Mouse (Mus musculus): Measurements from ENCODE around the gene Opcml. TPM values are rescaled to one million over a fixed set of nuclear protein-coding genes. Genes with fewer than 3 reads are reported as not detected.

The Opcml gene
- polyA plus RNA-seq, 1 experiment, result not detected

GRCm38 (mm10) chr9:28285016-28285415 is 494.4 kb downstream of the Opcml start:
- H3K4me3 ChIP-seq, result no peak overlapping the region
- no peaks in the 10 kb centered on the region for H3K79me2 ChIP-seq (ENCODE audit: control insufficient read depth, insufficient read depth)
- H3K27me3 ChIP-seq (ENCODE audit: control insufficient read depth, insufficient read depth, insufficient read length), result no peaks in the 10 kb centered on the region
- H3K4me2 ChIP-seq (ENCODE audit: low read depth), result no peak overlapping the region
- no peak overlapping the region for H3ac ChIP-seq (ENCODE audit: control insufficient read depth, insufficient read length)
- H3K36me3 ChIP-seq (ENCODE audit: control insufficient read depth, insufficient read depth), result no peaks in the 10 kb centered on the region
- TF ChIP-seq SRF (IDR thresholded peaks at IDR 0.05; ENCODE audit: control insufficient read depth, insufficient read length, low read depth) (no peak), USF1 (IDR thresholded peaks at IDR 0.05; ENCODE audit: low read depth) (no peak), REST (IDR thresholded peaks at IDR 0.05; ENCODE audit: insufficient read depth, insufficient read length) (no peak), E2F4 (IDR thresholded peaks at IDR 0.05; ENCODE audit: insufficient read depth) (no peak), TCF3 (IDR thresholded peaks at IDR 0.05; ENCODE audit: insufficient read length, low read depth) (no peak), MAX (IDR thresholded peaks at IDR 0.05; ENCODE audit: low read depth) (no peak)

GRCm38 (mm10) chr9:28286384-28286783 is 495.8 kb downstream of the Opcml start:
- no peaks in the 10 kb centered on the region for H3K36me3 ChIP-seq (ENCODE audit: control insufficient read depth, insufficient read depth)
- no peak overlapping the region for H3K4me2 ChIP-seq (ENCODE audit: low read depth)
- H3K27me3 ChIP-seq (ENCODE audit: control insufficient read depth, insufficient read depth, insufficient read length), result no peaks in the 10 kb centered on the region
- no peaks in the 10 kb centered on the region for H3K79me2 ChIP-seq (ENCODE audit: control insufficient read depth, insufficient read depth)
- H3K4me3 ChIP-seq, result no peak overlapping the region
- TF ChIP-seq USF1 (IDR thresholded peaks at IDR 0.05; ENCODE audit: low read depth), result no peak
- TF ChIP-seq TCF3 (IDR thresholded peaks at IDR 0.05; ENCODE audit: insufficient read length, low read depth), result no peak
- TF ChIP-seq POLR2AphosphoS2 (IDR thresholded peaks at IDR 0.05; ENCODE audit: insufficient read length, low read depth), result no peak
- no peak for TF ChIP-seq MAX (IDR thresholded peaks at IDR 0.05; ENCODE audit: low read depth)
- no peak for TF ChIP-seq MYOD1 (IDR thresholded peaks at IDR 0.05; ENCODE audit: control insufficient read depth in 1 of 3, insufficient read length in 2 of 3, low read depth in 2 of 3)
- no peak for TF ChIP-seq TCF12 (IDR thresholded peaks at IDR 0.05; ENCODE audit: insufficient read depth, poor library complexity, severe bottlenecking)
- no peak for TF ChIP-seq REST (IDR thresholded peaks at IDR 0.05; ENCODE audit: insufficient read depth, insufficient read length)
- no peak for TF ChIP-seq POLR2A (IDR thresholded peaks at IDR 0.05; ENCODE audit: insufficient read length, low read depth)
- TF ChIP-seq SRF (IDR thresholded peaks at IDR 0.05; ENCODE audit: control insufficient read depth, insufficient read length, low read depth), result no peak
- H3ac ChIP-seq (ENCODE audit: control insufficient read depth, insufficient read length), result no peak overlapping the region

GRCm38 (mm10) chr9:28287485-28287884 is 496.9 kb downstream of the Opcml start:
- Histone ChIP-seq H3ac (ENCODE audit: control insufficient read depth, insufficient read length) (no peak overlapping the region), H3K79me2 (ENCODE audit: control insufficient read depth, insufficient read depth) (no peaks in the 10 kb centered on the region), H3K4me2 (ENCODE audit: low read depth) (no peak overlapping the region), H3K27me3 (ENCODE audit: control insufficient read depth, insufficient read depth, insufficient read length) (no peaks in the 10 kb centered on the region), H3K4me3 (no peak overlapping the region), H3K36me3 (ENCODE audit: control insufficient read depth, insufficient read depth) (no peaks in the 10 kb centered on the region)
- TF ChIP-seq TCF12 (IDR thresholded peaks at IDR 0.05; ENCODE audit: insufficient read depth, poor library complexity, severe bottlenecking) (no peak), POLR2A (IDR thresholded peaks at IDR 0.05; ENCODE audit: insufficient read length, low read depth) (no peak), TCF3 (IDR thresholded peaks at IDR 0.05; ENCODE audit: insufficient read length, low read depth) (no peak)

GRCm38 (mm10) chr9:28289696-28290330 is 499.2 kb downstream of the Opcml start:
- no peak overlapping the region for H3ac ChIP-seq (ENCODE audit: control insufficient read depth, insufficient read length)
- H3K27me3 ChIP-seq (ENCODE audit: control insufficient read depth, insufficient read depth, insufficient read length), result no peaks in the 10 kb centered on the region
- H3K36me3 ChIP-seq (ENCODE audit: control insufficient read depth, insufficient read depth), result no peaks in the 10 kb centered on the region
- TF ChIP-seq POLR2A (IDR thresholded peaks at IDR 0.05; ENCODE audit: insufficient read length, low read depth) (no peak), REST (IDR thresholded peaks at IDR 0.05; ENCODE audit: insufficient read depth, insufficient read length) (no peak), TCF3 (IDR thresholded peaks at IDR 0.05; ENCODE audit: insufficient read length, low read depth) (no peak), MYOD1 (IDR thresholded peaks at IDR 0.05; ENCODE audit: control insufficient read depth in 1 of 3, insufficient read length in 2 of 3, low read depth in 2 of 3) (no peak)
- no peak overlapping the region for H3K4me3 ChIP-seq
- no peaks in the 10 kb centered on the region for H3K79me2 ChIP-seq (ENCODE audit: control insufficient read depth, insufficient read depth)
- H3K4me2 ChIP-seq (ENCODE audit: low read depth), result no peak overlapping the region

GRCm38 (mm10) chr9:28303659-28304058 is 513.1 kb downstream of the Opcml start:
- Histone ChIP-seq H3K36me3 (ENCODE audit: control insufficient read depth, insufficient read depth) (no peaks in the 10 kb centered on the region), H3K27me3 (ENCODE audit: control insufficient read depth, insufficient read depth, insufficient read length) (no peaks in the 10 kb centered on the region), H3K4me3 (no peak overlapping the region), H3K4me2 (ENCODE audit: low read depth) (no peak overlapping the region), H3K79me2 (ENCODE audit: control insufficient read depth, insufficient read depth) (no peaks in the 10 kb centered on the region), H3ac (ENCODE audit: control insufficient read depth, insufficient read length) (no peak overlapping the region)
- TF ChIP-seq SRF (IDR thresholded peaks at IDR 0.05; ENCODE audit: control insufficient read depth, insufficient read length, low read depth), result no peak
- TF ChIP-seq MYOD1 (IDR thresholded peaks at IDR 0.05; ENCODE audit: control insufficient read depth in 1 of 3, insufficient read length in 2 of 3, low read depth in 2 of 3), result no peak
- TF ChIP-seq USF1 (IDR thresholded peaks at IDR 0.05; ENCODE audit: low read depth), result no peak
- no peak for TF ChIP-seq POLR2AphosphoS2 (IDR thresholded peaks at IDR 0.05; ENCODE audit: insufficient read length, low read depth)
- TF ChIP-seq CEBPB (IDR thresholded peaks at IDR 0.05; ENCODE audit: insufficient read depth, poor library complexity, severe bottlenecking), result no peak
- no peak for TF ChIP-seq E2F4 (IDR thresholded peaks at IDR 0.05; ENCODE audit: insufficient read depth)
- no peak for TF ChIP-seq TCF3 (IDR thresholded peaks at IDR 0.05; ENCODE audit: insufficient read length, low read depth)
- no peak for TF ChIP-seq MAX (IDR thresholded peaks at IDR 0.05; ENCODE audit: low read depth)
- TF ChIP-seq POLR2A (IDR thresholded peaks at IDR 0.05; ENCODE audit: insufficient read length, low read depth), result no peak
- TF ChIP-seq TCF12 (IDR thresholded peaks at IDR 0.05; ENCODE audit: insufficient read depth, poor library complexity, severe bottlenecking), result no peak
- TF ChIP-seq REST (IDR thresholded peaks at IDR 0.05; ENCODE audit: insufficient read depth, insufficient read length), result no peak
- no peak for TF ChIP-seq MYOG (IDR thresholded peaks at IDR 0.05; ENCODE audit: control insufficient read depth in 1 of 3, insufficient read depth in 1 of 3, insufficient read length in 2 of 3, low read depth in 2 of 3)
